Mouse (Mus musculus): Measurements from ENCODE around the gene Kif18b. TPM values are rescaled to one million over a fixed set of nuclear protein-coding genes. Genes with fewer than 3 reads are reported as not detected.

Gene Kif18b
- 27.7 and 63.8 TPM in 2 replicates for polyA plus RNA-seq (2012; ENCODE audit: low replicate concordance)

DNA sequence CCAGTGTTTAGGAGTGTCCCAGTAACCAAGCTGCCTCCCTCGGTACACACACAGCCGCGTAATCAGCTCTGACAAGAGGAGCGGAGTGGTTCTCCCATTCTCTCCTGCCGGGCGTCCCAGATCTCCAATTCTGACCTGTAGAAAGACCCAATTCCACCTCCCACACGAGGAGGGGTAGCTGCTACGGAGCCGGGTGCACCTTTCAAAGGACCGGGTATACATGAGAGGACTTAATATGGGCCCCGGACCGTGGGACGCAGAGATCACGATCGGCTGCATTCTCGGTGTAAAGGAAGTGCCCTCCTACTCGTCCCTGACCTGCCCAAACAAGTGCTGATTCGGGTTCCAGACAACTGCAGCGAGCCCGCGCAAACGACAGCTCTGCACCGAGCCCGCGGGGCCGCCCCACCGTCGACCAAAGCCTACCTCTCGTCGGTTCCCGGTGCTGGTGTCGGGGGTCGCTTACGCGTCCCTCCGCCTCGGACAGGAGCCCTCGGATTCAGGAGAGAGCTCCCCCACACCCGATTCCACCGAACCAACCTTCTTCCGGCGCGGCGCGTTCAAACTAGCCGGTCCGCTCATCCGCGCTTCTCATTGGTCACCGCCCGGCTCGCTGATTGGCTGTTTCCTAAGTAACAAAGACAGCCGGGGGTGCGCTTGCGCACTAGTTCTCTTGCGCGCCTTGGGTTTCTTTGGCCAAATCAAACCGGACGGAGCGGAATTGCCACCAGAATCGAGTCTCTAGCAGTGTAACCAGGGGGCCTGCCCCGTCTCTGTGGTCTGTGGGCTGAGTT lies at the start of gene Kif18b:
Gene Kif18b, minus strand, starts transcription at position 568 of the 794 bp plus-strand sequence.

DNA sequence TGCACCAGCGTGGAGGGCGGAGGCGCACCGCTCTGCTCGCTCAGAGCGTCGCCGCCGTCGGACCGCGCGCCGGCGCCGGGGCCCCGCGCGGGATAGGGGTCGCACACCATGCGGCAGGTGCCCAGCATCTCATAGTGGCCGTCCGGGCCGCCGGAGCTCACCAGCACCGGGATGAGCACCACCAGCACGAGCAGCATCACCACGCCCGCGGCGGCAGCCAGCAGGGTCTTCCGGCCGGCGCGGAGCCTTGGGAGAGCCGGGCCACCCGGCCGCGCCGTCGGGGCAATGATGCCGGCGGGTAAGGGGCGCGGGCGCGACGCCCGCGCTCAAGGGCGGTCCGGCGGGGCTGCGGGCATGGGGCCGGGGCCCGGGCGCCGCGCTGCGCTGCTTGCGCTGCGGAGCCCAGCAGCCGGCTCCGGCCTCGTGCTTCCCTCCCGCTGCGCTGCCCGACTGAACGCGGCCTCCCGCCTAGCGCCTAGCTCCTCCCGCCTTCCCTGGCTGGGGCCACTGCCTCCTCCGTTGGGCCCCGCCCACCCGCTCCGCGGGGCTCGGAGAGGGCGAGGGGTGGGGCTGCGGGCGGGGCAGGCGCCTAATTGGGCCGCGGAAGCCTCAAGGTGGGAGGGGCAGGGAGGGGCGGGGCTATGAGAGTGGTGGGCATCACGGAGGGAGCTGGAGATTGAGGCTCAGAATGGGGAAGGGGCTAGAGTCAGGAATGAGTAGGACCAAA lies 21.5 kb upstream of the Kif18b start, which contains the start of gene C1ql1:
Gene C1ql1, minus strand, starts transcription at position 424 of the 727 bp plus-strand sequence.

DNA sequence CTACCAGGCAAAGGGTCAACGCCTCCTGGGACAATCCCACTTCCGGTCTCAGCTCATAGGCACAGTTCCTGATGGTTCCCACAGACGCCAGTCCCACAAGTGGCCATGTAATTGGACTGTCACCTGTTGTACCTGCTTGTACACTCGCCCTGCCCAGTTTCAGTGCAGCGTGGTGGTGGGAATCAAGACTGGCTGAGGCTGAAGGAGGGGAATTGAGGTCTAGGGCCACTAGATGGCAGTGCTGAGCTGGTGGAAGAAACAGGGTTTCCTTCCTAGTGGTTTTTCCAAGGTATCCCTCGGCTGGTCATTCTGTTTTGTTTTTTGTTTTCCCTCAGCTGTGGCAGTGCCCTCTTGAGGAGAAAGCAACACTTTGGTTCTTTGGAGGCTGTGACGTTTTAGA lies 24.2 kb downstream of the Kif18b start, which contains the start of gene Gfap:
Gene Gfap, minus strand, starts transcription at position 150 of the 400 bp plus-strand sequence.

DNA sequence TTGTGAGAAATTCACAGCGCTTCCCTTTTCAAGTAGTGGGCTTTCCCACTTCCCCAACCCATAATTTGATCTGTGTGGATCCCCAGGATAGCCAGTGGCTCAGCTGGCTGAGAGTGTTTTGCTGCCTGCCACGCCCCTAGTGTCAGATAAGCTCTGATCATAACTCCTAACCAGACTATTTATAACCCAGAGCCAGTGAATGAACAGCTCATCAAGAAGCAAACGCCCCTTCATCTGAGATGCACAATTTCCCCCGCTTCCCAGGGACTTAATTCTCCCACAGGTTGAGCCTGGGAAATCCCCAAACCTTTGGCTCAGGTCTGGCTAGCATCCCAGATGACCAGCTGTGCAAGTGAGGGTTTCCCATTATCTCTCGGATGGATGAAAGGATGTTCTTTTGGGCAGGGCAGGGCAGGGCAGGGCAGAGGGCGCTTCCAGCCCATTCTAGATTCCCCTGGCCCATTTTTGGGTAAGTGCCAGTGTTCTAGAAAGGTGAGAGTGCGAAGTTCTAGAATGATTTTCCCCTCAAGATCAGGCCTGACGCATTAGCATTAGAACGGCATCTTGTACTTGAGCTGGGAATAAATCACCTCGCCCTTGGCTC lies 40.2 kb downstream of the Kif18b start, which contains the start of gene Fam187a:
Gene Fam187a, plus strand, starts transcription at position 554 of the 604 bp plus-strand sequence.

DNA sequence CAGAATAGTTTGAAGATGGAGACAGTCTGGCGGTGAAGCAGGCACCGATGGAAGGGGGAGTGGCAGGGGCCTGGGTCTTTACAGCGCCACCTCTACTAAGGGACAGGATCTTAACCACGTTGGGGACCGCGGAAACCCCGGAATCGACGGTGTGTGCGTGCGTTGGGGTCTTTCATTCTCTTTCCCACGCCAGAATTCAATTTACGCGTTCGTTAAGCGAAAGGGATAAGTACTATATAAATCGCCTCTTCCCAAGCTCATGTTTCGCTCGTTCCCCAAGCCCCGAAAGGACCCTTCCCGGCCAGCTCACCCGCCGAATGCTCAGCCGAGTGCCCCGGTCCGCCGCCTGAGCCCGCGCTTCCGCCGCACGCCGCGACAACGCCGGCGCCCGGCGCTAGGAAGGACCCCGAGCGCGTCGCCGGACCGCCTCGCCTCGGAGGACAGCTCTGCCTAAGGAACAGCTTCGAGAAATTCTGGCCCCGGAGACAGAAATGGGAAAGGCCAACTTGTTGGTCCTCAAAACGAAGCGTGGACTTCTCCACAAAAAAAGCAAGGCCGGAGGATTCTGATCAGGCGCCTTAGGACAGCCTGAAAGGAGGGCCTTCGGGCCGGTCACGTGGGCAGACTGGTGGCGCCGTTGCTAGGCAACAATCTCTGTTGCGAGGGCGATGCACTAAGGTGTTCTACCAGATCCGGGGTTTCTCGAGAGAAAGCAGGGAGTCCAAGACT lies 44.2 kb downstream of the Kif18b start, which contains the start of the genes Eftud2 and Ccdc103:
Gene Eftud2, minus strand, starts transcription at position 401 of the 729 bp plus-strand sequence.
Gene Ccdc103, plus strand, starts transcription at position 620 of the 729 bp plus-strand sequence.

Other genes with a start within 250 kb of the Kif18b start
- 2.6 and 4.1 TPM in 2 replicates for gene Ccdc43, start 227.3 kb downstream of the Kif18b start, polyA plus RNA-seq (2012; ENCODE audit: low replicate concordance)
- gene Adam11, start 163.7 kb downstream of the Kif18b start, polyA plus RNA-seq (2012; ENCODE audit: low replicate concordance): 1.3 and 1.6 TPM in 2 replicates
- gene Gjc1, start 105.4 kb downstream of the Kif18b start, polyA plus RNA-seq (2012; ENCODE audit: low replicate concordance): 0.20 TPM in 1 of 2 replicates, not detected in the other
- not detected in 2 replicates for gene Higd1b, start 89.3 kb downstream of the Kif18b start, polyA plus RNA-seq (2012; ENCODE audit: low replicate concordance)
- 122 and 194 TPM in 2 replicates for gene Eftud2, start 44.1 kb downstream of the Kif18b start, polyA plus RNA-seq (2012; ENCODE audit: low replicate concordance)
- not detected in 2 replicates for gene Ccdc103, start 43.9 kb downstream of the Kif18b start, polyA plus RNA-seq (2012; ENCODE audit: low replicate concordance)
- not detected in 2 replicates for gene Fam187a, start 40.0 kb downstream of the Kif18b start, polyA plus RNA-seq (2012; ENCODE audit: low replicate concordance)
- gene Gfap, start 24.2 kb downstream of the Kif18b start, polyA plus RNA-seq (2012; ENCODE audit: low replicate concordance): 1.0 and 1.1 TPM in 2 replicates
- 0.11 TPM in 1 of 2 replicates, not detected in the other for gene C1ql1, start 21.6 kb upstream of the Kif18b start, polyA plus RNA-seq (2012; ENCODE audit: low replicate concordance)
- 2.2 and 23.9 TPM in 2 replicates for gene Nmt1, start 103.1 kb upstream of the Kif18b start, polyA plus RNA-seq (2012; ENCODE audit: low replicate concordance)
- 34.7 and 104 TPM in 2 replicates for gene Dcakd, start 103.2 kb upstream of the Kif18b start, polyA plus RNA-seq (2012; ENCODE audit: low replicate concordance)
- gene Plcd3, start 176.5 kb upstream of the Kif18b start, polyA plus RNA-seq (2012; ENCODE audit: low replicate concordance): 0.51 and 0.59 TPM in 2 replicates
- 43.1 and 44.8 TPM in 2 replicates for gene Acbd4, start 176.6 kb upstream of the Kif18b start, polyA plus RNA-seq (2012; ENCODE audit: low replicate concordance)
- gene Hexim1, start 191.1 kb upstream of the Kif18b start, polyA plus RNA-seq (2012; ENCODE audit: low replicate concordance): 10.6 and 12.4 TPM in 2 replicates
- 6.5 and 8.1 TPM in 2 replicates for gene Hexim2, start 207.3 kb upstream of the Kif18b start, polyA plus RNA-seq (2012; ENCODE audit: low replicate concordance)
- 32.9 and 73.9 TPM in 2 replicates for gene Fmnl1, start 246.0 kb upstream of the Kif18b start, polyA plus RNA-seq (2012; ENCODE audit: low replicate concordance)

Data from leukemia stem cell, adult 10-12 weeks (primary cell).